Mouse (Mus musculus): ENCODE measurements around the gene Olfr1260. TPM values are rescaled to one million over a fixed set of nuclear protein-coding genes. Genes with fewer than 3 reads are reported as not detected.

Gene Olfr1260
- not detected for polyA plus RNA-seq (2014; fragmentation: Illumina TruSeq; extraction: RNeasy Lipid Tissue Mini Kit (QIAGEN cat#74804); ENCODE audit: low read depth, low replicate concordance)

DNA sequence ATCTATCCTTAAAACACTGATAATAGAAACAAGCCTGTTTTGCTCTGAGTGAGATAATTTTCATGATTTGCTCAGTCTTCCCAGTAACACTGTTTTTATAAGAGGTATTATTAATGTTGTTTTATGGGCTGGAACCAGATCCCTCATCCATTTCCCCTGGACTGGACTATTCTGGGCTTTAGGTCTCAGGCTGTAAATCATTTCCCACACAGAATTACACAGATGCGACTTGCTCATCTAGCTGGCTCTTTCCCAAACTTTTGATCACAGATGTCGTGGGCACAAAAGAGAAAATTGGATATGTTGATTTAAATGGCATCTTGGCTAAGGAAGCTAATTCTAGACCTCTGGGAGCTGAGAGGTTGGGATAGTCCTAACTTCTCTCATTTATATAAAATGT lies at the start of gene Olfr1260:
Olfr1260 (plus strand) TSS at position 157 of the 400 bp plus-strand sequence.

DNA sequence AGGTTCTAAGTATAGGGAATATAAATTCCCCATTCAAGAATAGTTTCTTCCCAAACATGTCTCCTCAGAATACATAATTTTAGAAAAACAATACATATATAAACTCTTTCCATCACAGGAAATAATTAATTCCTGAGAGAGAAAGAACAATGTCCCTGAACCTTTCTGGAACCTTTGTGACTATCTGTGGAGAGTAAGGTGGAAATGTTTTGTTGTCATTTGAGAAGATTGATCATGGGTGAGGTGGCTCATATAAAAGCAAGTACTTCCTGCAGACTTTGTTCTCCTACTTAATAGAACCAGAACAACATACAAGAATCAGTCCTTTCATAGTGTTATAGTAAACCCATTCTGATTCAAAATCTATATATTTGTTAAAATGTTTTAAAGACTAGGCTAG lies 47.1 kb upstream of the Olfr1260 start, which contains the start of gene Olfr1258:
Olfr1258 (plus strand) TSS at position 301 of the 400 bp plus-strand sequence.

DNA sequence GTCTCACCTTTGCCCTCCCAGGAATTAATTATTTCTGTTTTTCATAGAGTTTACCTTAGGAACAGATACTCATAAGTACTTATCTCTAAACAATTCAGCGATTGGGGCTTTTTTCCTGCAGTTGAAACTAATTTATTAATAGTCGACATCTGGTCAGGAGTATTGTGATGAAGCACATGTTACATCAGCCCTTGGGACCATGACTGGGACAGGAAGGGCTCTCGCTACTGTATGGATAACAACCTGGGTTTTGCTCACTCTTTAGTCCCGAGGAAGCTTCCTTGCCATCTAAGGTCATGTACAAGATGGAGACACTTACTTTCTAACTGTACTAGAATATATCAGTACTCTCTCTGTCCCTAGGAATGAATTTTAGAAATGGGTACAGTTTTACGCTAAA lies 25.6 kb upstream of the Olfr1260 start, which contains the start of gene Olfr1259:
Olfr1259 (minus strand) TSS at position 101 of the 400 bp plus-strand sequence.

DNA sequence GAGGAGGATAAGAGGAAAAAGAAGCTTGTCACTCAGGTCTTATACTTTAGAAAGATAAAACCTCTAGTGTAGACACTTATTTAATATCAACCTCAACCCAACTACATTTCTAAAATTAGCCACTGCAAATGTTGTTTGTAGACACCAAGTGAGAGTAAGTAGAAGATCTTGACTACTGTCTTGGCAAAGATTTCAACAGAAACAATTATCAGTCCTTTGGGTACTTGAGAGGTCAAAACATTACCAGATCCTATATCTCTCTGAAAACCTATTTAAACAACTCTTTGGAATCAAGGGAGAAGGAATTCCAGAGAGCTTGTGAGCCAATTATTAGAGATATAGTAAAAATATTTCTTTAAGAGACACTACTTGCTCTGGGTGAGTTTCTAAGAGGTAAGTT lies 16.8 kb downstream of the Olfr1260 start, which contains the start of gene Olfr1261:
Olfr1261 (plus strand) TSS at position 301 of the 400 bp plus-strand sequence.

DNA sequence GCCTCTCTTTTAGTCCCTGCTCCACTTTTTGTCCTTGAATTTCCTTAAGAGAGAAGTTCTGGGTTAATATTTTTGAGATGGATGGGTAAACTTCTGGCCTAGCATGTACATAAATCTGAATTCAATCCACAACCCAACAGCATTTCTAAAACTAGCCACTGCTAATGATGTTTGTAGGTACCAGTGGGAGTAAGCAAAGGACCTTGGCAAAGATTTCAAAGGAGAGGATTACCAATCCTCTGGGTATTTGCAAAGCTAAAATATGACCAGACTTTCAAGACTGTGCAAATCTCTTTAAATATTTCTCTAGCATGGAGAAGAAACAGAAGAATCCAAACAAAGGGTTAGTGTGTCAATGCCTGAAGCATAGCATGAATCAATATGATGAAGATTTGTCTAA lies 25.7 kb downstream of the Olfr1260 start, which contains the start of gene Olfr1262:
Olfr1262 (plus strand) TSS at position 301 of the 400 bp plus-strand sequence.

DNA sequence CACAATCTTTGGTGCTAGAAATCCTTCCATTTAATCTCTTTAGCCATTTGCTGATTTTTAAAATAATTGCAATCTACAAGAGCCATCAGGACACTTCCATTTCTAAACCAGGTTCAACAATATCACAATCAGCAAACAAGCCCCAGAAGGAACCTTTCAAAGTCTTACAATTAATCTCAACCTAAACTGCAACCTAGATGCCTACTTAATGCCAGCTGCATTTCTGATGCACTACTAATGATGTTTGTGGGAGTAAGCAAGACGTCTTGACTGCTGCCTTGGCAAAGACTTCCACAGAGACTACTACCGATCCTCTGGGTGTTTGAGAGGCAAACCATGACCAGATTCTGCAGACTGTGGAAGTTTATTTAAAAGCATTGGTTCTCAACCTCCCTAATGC lies 37.7 kb downstream of the Olfr1260 start, which contains the start of gene Olfr1263:
Olfr1263 (plus strand) TSS at position 301 of the 400 bp plus-strand sequence.

DNA sequence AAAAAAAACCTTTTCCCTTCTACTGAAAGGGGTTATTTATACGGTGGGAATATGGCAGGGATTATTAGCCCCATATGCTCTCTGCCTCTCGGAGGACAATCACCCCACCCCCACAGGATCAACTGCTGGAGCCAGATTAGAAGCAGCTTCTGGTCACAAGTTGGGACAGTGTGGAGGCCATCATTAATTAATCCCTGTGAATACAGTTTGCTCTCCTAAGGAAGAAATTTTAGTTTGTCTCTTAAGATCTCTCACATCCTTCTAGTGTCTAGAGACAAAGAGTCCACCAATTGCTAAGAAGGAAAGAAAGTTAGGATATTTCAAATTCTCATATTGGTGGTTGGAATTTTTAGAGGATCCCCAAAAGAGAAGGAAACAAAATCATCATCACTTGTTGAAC lies 51.3 kb downstream of the Olfr1260 start, which contains the start of gene Olfr1264:
Olfr1264 (minus strand) TSS at position 101 of the 400 bp plus-strand sequence.

Other genes starting within 250 kb of the Olfr1260 start
- not detected for gene Olfr1252, start 249.3 kb upstream of the Olfr1260 start, polyA plus RNA-seq (2014; fragmentation: Illumina TruSeq; extraction: RNeasy Lipid Tissue Mini Kit (QIAGEN cat#74804); ENCODE audit: low read depth, low replicate concordance)
- gene Olfr1253, start 217.2 kb upstream of the Olfr1260 start, polyA plus RNA-seq (2014; fragmentation: Illumina TruSeq; extraction: RNeasy Lipid Tissue Mini Kit (QIAGEN cat#74804); ENCODE audit: low read depth, low replicate concordance), result not detected
- gene Olfr1254, start 180.7 kb upstream of the Olfr1260 start, polyA plus RNA-seq (2014; fragmentation: Illumina TruSeq; extraction: RNeasy Lipid Tissue Mini Kit (QIAGEN cat#74804); ENCODE audit: low read depth, low replicate concordance), result not detected
- gene Olfr1255, start 162.3 kb upstream of the Olfr1260 start, polyA plus RNA-seq (2014; fragmentation: Illumina TruSeq; extraction: RNeasy Lipid Tissue Mini Kit (QIAGEN cat#74804); ENCODE audit: low read depth, low replicate concordance), result not detected
- not detected for gene Olfr1256, start 132.8 kb upstream of the Olfr1260 start, polyA plus RNA-seq (2014; fragmentation: Illumina TruSeq; extraction: RNeasy Lipid Tissue Mini Kit (QIAGEN cat#74804); ENCODE audit: low read depth, low replicate concordance)
- gene Olfr48, start 126.1 kb upstream of the Olfr1260 start, polyA plus RNA-seq (2014; fragmentation: Illumina TruSeq; extraction: RNeasy Lipid Tissue Mini Kit (QIAGEN cat#74804); ENCODE audit: low read depth, low replicate concordance), result not detected
- gene Olfr1257, start 95.9 kb upstream of the Olfr1260 start, polyA plus RNA-seq (2014; fragmentation: Illumina TruSeq; extraction: RNeasy Lipid Tissue Mini Kit (QIAGEN cat#74804); ENCODE audit: low read depth, low replicate concordance), result not detected
- gene Olfr1258, start 47.0 kb upstream of the Olfr1260 start, polyA plus RNA-seq (2014; fragmentation: Illumina TruSeq; extraction: RNeasy Lipid Tissue Mini Kit (QIAGEN cat#74804); ENCODE audit: low read depth, low replicate concordance), result not detected
- not detected for gene Olfr1259, start 25.7 kb upstream of the Olfr1260 start, polyA plus RNA-seq (2014; fragmentation: Illumina TruSeq; extraction: RNeasy Lipid Tissue Mini Kit (QIAGEN cat#74804); ENCODE audit: low read depth, low replicate concordance)
- gene Olfr1261, start 16.9 kb downstream of the Olfr1260 start, polyA plus RNA-seq (2014; fragmentation: Illumina TruSeq; extraction: RNeasy Lipid Tissue Mini Kit (QIAGEN cat#74804); ENCODE audit: low read depth, low replicate concordance), result not detected
- gene Olfr1262, start 25.8 kb downstream of the Olfr1260 start, polyA plus RNA-seq (2014; fragmentation: Illumina TruSeq; extraction: RNeasy Lipid Tissue Mini Kit (QIAGEN cat#74804); ENCODE audit: low read depth, low replicate concordance), result not detected
- not detected for gene Olfr1263, start 37.8 kb downstream of the Olfr1260 start, polyA plus RNA-seq (2014; fragmentation: Illumina TruSeq; extraction: RNeasy Lipid Tissue Mini Kit (QIAGEN cat#74804); ENCODE audit: low read depth, low replicate concordance)
- not detected for gene Olfr1264, start 51.2 kb downstream of the Olfr1260 start, polyA plus RNA-seq (2014; fragmentation: Illumina TruSeq; extraction: RNeasy Lipid Tissue Mini Kit (QIAGEN cat#74804); ENCODE audit: low read depth, low replicate concordance)
- not detected for gene Olfr1265, start 61.0 kb downstream of the Olfr1260 start, polyA plus RNA-seq (2014; fragmentation: Illumina TruSeq; extraction: RNeasy Lipid Tissue Mini Kit (QIAGEN cat#74804); ENCODE audit: low read depth, low replicate concordance)
- not detected for gene Olfr140, start 89.3 kb downstream of the Olfr1260 start, polyA plus RNA-seq (2014; fragmentation: Illumina TruSeq; extraction: RNeasy Lipid Tissue Mini Kit (QIAGEN cat#74804); ENCODE audit: low read depth, low replicate concordance)
- not detected for gene Olfr1269, start 147.1 kb downstream of the Olfr1260 start, polyA plus RNA-seq (2014; fragmentation: Illumina TruSeq; extraction: RNeasy Lipid Tissue Mini Kit (QIAGEN cat#74804); ENCODE audit: low read depth, low replicate concordance)
- gene Olfr32, start 168.0 kb downstream of the Olfr1260 start, polyA plus RNA-seq (2014; fragmentation: Illumina TruSeq; extraction: RNeasy Lipid Tissue Mini Kit (QIAGEN cat#74804); ENCODE audit: low read depth, low replicate concordance), result not detected
- gene Olfr1270, start 178.8 kb downstream of the Olfr1260 start, polyA plus RNA-seq (2014; fragmentation: Illumina TruSeq; extraction: RNeasy Lipid Tissue Mini Kit (QIAGEN cat#74804); ENCODE audit: low read depth, low replicate concordance), result not detected

All from sigmoid colon, adult 10 weeks (tissue).